Mouse (Mus musculus): ENCODE results near the gene Anxa2. TPM values are rescaled to one million over a fixed set of nuclear protein-coding genes. Genes with fewer than 3 reads are reported as not detected.

Gene Anxa2
- polyA plus RNA-seq, 1 experiment from 2014 or later, result 641 TPM

- H3K4me1 ChIP-seq (replicated peaks; ENCODE audit: control insufficient read depth, insufficient read depth, low read length), result peaks cover 42% of the 10 kb centered on the region
- WGBS, result 78% methylated on average over 3 of the region's 3 CpGs
Observed at GRCm38 (mm10) chr9:69457143-69457542, 3.7 kb downstream of the Anxa2 start.

GRCm38 (mm10) chr9:69457747-69458625, 4.6 kb downstream of the Anxa2 start:
- Histone ChIP-seq H3K4me2 (replicated peaks; ENCODE audit: low read depth) (peak overlapping the region; percentile 84), H3K27me3 (replicated peaks; ENCODE audit: control insufficient read depth, insufficient read depth, low read length) (no peaks in the 10 kb centered on the region), H3K9ac (ENCODE audit: low read depth, low read length) (no peak overlapping the region), H3K9me3 (ENCODE audit: control insufficient read depth) (no peaks in the 10 kb centered on the region), H3K27ac (ENCODE audit: low read depth, low read length) (peak overlapping the region; percentile 93), H3K4me3 (ENCODE audit: low read depth, low read length) (no peak overlapping the region), H3K4me1 (replicated peaks; ENCODE audit: control insufficient read depth, insufficient read depth, low read length) (peaks cover 39% of the 10 kb centered on the region), H3K36me3 (ENCODE audit: control insufficient read depth, insufficient read depth) (peaks cover 11% of the 10 kb centered on the region)
- TF ChIP-seq CTCF (IDR thresholded peaks at IDR 0.05; ENCODE audit: low read depth), result no peak
- peak; percentile 64 for ATAC-seq
- 7% methylated on average over 14 of the region's 14 CpGs for WGBS

More at GRCm38 (mm10) chr9:69457143-69457542, 3.7 kb downstream of the Anxa2 start:
- Histone ChIP-seq H3K27me3 (replicated peaks; ENCODE audit: control insufficient read depth, insufficient read depth, low read length) (no peaks in the 10 kb centered on the region), H3K9me3 (ENCODE audit: control insufficient read depth) (no peaks in the 10 kb centered on the region), H3K27ac (ENCODE audit: low read depth, low read length) (peak overlapping the region; percentile 93), H3K9ac (ENCODE audit: low read depth, low read length) (no peak overlapping the region), H3K36me3 (ENCODE audit: control insufficient read depth, insufficient read depth) (peaks cover 7% of the 10 kb centered on the region), H3K4me3 (ENCODE audit: low read depth, low read length) (no peak overlapping the region), H3K4me2 (replicated peaks; ENCODE audit: low read depth) (peak overlapping the region; percentile 84)
- no peak for TF ChIP-seq CTCF (IDR thresholded peaks at IDR 0.05; ENCODE audit: low read depth)
- no peak for ATAC-seq

GRCm38 (mm10) chr9:69458982-69459381, 5.6 kb downstream of the Anxa2 start:
- Histone ChIP-seq H3K4me3 (ENCODE audit: low read depth, low read length) (no peak overlapping the region), H3K4me1 (replicated peaks; ENCODE audit: control insufficient read depth, insufficient read depth, low read length) (peaks cover 35% of the 10 kb centered on the region), H3K4me2 (replicated peaks; ENCODE audit: low read depth) (peak overlapping the region; percentile 37), H3K36me3 (ENCODE audit: control insufficient read depth, insufficient read depth) (peaks cover 11% of the 10 kb centered on the region), H3K9me3 (ENCODE audit: control insufficient read depth) (no peaks in the 10 kb centered on the region), H3K27me3 (replicated peaks; ENCODE audit: control insufficient read depth, insufficient read depth, low read length) (no peaks in the 10 kb centered on the region), H3K9ac (ENCODE audit: low read depth, low read length) (peak overlapping the region; percentile 12; the same call in 1 of the 2 replicates), H3K27ac (ENCODE audit: low read depth, low read length) (peak overlapping the region; percentile 93)
- TF ChIP-seq CTCF (IDR thresholded peaks at IDR 0.05; ENCODE audit: low read depth), result no peak
- 23% methylated on average over 2 of the region's 2 CpGs for WGBS
- ATAC-seq, result no peak

GRCm38 (mm10) chr9:69459876-69460275, 6.5 kb downstream of the Anxa2 start:
- 72% methylated on average over 7 of the region's 7 CpGs for WGBS
- Histone ChIP-seq H3K4me2 (replicated peaks; ENCODE audit: low read depth) (no peak overlapping the region), H3K27me3 (replicated peaks; ENCODE audit: control insufficient read depth, insufficient read depth, low read length) (no peaks in the 10 kb centered on the region), H3K36me3 (ENCODE audit: control insufficient read depth, insufficient read depth) (peaks cover 11% of the 10 kb centered on the region), H3K4me1 (replicated peaks; ENCODE audit: control insufficient read depth, insufficient read depth, low read length) (peaks cover 35% of the 10 kb centered on the region), H3K27ac (ENCODE audit: low read depth, low read length) (no peak overlapping the region; the same call in none of the 2 replicates), H3K9me3 (ENCODE audit: control insufficient read depth) (no peaks in the 10 kb centered on the region), H3K4me3 (ENCODE audit: low read depth, low read length) (no peak overlapping the region), H3K9ac (ENCODE audit: low read depth, low read length) (no peak overlapping the region)
- TF ChIP-seq CTCF (IDR thresholded peaks at IDR 0.05; ENCODE audit: low read depth), result no peak
- ATAC-seq, result no peak

GRCm38 (mm10) chr9:69463046-69463445, 9.6 kb downstream of the Anxa2 start:
- WGBS, result 65% methylated on average over 2 of the region's 2 CpGs
- TF ChIP-seq CTCF (IDR thresholded peaks at IDR 0.05; ENCODE audit: low read depth), result no peak

GRCm38 (mm10) chr9:69464109-69464756, 10.8 kb downstream of the Anxa2 start:
- H3K9me3 ChIP-seq (ENCODE audit: control insufficient read depth), result no peaks in the 10 kb centered on the region
- peaks cover 24% of the 10 kb centered on the region for H3K4me1 ChIP-seq (replicated peaks; ENCODE audit: control insufficient read depth, insufficient read depth, low read length)
- no peak overlapping the region for H3K27ac ChIP-seq (ENCODE audit: low read depth, low read length)
- H3K36me3 ChIP-seq (ENCODE audit: control insufficient read depth, insufficient read depth), result peaks cover 25% of the 10 kb centered on the region
- no peak for ATAC-seq
- no peaks in the 10 kb centered on the region for H3K27me3 ChIP-seq (replicated peaks; ENCODE audit: control insufficient read depth, insufficient read depth, low read length)
- H3K9ac ChIP-seq (ENCODE audit: low read depth, low read length), result no peak overlapping the region
- WGBS, result 58% methylated on average over 6 of the region's 6 CpGs
- H3K4me3 ChIP-seq (ENCODE audit: low read depth, low read length), result no peak overlapping the region
- TF ChIP-seq CTCF (IDR thresholded peaks at IDR 0.05; ENCODE audit: low read depth), result peak; percentile 36
- H3K4me2 ChIP-seq (replicated peaks; ENCODE audit: low read depth), result no peak overlapping the region

More at GRCm38 (mm10) chr9:69463046-69463445, 9.6 kb downstream of the Anxa2 start:
- Histone ChIP-seq H3K4me2 (replicated peaks; ENCODE audit: low read depth) (no peak overlapping the region), H3K9ac (ENCODE audit: low read depth, low read length) (no peak overlapping the region), H3K9me3 (ENCODE audit: control insufficient read depth) (no peaks in the 10 kb centered on the region), H3K27me3 (replicated peaks; ENCODE audit: control insufficient read depth, insufficient read depth, low read length) (no peaks in the 10 kb centered on the region), H3K4me3 (ENCODE audit: low read depth, low read length) (no peak overlapping the region), H3K36me3 (ENCODE audit: control insufficient read depth, insufficient read depth) (peaks cover 22% of the 10 kb centered on the region), H3K27ac (ENCODE audit: low read depth, low read length) (no peak overlapping the region), H3K4me1 (replicated peaks; ENCODE audit: control insufficient read depth, insufficient read depth, low read length) (peaks cover 28% of the 10 kb centered on the region)
- ATAC-seq, result no peak

Data from intestine, postnatal 0 days (tissue).